ENCODE assay signal across 8 mouse cellular contexts in the genomic region with DNA sequence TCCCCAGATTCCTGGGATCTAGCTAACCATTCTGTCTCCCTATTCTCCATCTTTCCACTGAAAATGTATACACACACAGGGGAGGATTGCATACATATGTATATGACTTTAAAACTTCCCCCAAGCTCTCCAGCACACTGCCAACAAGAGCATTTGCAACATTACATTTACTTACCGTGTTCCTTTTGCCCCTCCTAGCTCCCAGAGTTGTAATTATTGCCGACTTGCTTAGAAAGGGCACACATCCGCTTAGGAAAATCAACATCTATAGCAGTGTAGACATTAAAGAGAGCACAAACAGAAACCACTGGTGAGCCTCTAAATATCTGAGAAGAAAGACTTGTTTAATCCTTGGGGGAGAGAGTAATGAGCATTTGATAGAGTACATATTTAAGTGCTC. TPM values are rescaled to one million over a fixed set of nuclear protein-coding genes. Genes with fewer than 3 reads are reported as not detected.
A peak's percentile ranks its signal among the peaks of the same experiment; 100 is the strongest.
DNase-seq lines count a peak whose midpoint lies in the region; ATAC-seq and TF ChIP-seq lines count a peak whose summit lies in the region.

No protein-coding gene starts in this region.

- TF ChIP-seq CTCF in layer of hippocampus, adult 2 months (conservative IDR thresholded peaks at IDR 0.05) = no peak

- ATAC-seq in embryonic facial prominence, embryonic 15.5 days (ENCODE audit: insufficient number of reproducible peaks, low FRiP score, low TSS enrichment, low read depth) = no peak
- no peak for ATAC-seq in limb, embryonic 11.5 days (ENCODE audit: insufficient number of reproducible peaks, low FRiP score, low TSS enrichment, low read depth)
- ATAC-seq in neural tube, embryonic 14.5 days (ENCODE audit: low read depth) = no peak
- ATAC-seq in activated CD4-positive, CD25-positive, alpha-beta regulatory T cell, adult 4 months = no peak

- peaks cover 21% of the 10 kb centered on the region for H3K4me1 ChIP-seq in embryonic facial prominence, embryonic 15.5 days
- peaks cover 6% of the 10 kb centered on the region; the same call in 1 of the 2 replicates for H3K4me1 ChIP-seq in limb, embryonic 11.5 days (ENCODE audit: control insufficient read depth, insufficient read depth, low read length)
- H3K4me1 ChIP-seq in neural tube, embryonic 14.5 days (ENCODE audit: control insufficient read depth, insufficient read depth, low read length) = peaks cover 13% of the 10 kb centered on the region

- no peak for DNase-seq in layer of hippocampus, adult 2 months (ENCODE audit: low spot score in 2 of 2)
- DNase-seq in layer of hippocampus, adult 8-10 months (ENCODE audit: low spot score in 2 of 2) = no peak
- no peak for DNase-seq in limb, embryonic 11.5 days (ENCODE audit: low spot score)
- DNase-seq in testis, postnatal 10 days (ENCODE audit: low spot score) = no peak
- DNase-seq in left cerebral cortex, adult 11 months (ENCODE audit: low spot score) = no peak

- H3K4me2 ChIP-seq in embryonic facial prominence, embryonic 15.5 days (replicated peaks) = peak overlapping the region; percentile 74
- H3K4me2 ChIP-seq in limb, embryonic 11.5 days (ENCODE audit: low read depth, severe bottlenecking) = peak overlapping the region; percentile 47
- H3K4me2 ChIP-seq in neural tube, embryonic 14.5 days (ENCODE audit: low read depth, low read length) = peak overlapping the region; percentile 75

- H3K9me3 ChIP-seq in embryonic facial prominence, embryonic 15.5 days (replicated peaks) = no peaks in the 10 kb centered on the region
- H3K9me3 ChIP-seq in limb, embryonic 11.5 days (ENCODE audit: control insufficient read depth, low read length) = no peaks in the 10 kb centered on the region
- H3K9me3 ChIP-seq in neural tube, embryonic 14.5 days (ENCODE audit: control insufficient read depth, low read length) = no peaks in the 10 kb centered on the region

- peak overlapping the region; percentile 84; the same call in 1 of the 2 replicates for H3K9ac ChIP-seq in embryonic facial prominence, embryonic 15.5 days
- H3K9ac ChIP-seq in limb, embryonic 11.5 days (ENCODE audit: low read length) = no peak overlapping the region
- H3K9ac ChIP-seq in neural tube, embryonic 14.5 days (replicated peaks; ENCODE audit: low read depth, low read length) = peak overlapping the region; percentile 93; the same call in 1 of the 2 replicates

- H3K4me3 ChIP-seq in layer of hippocampus, adult 2 months = peak overlapping the region; percentile 82
- H3K4me3 ChIP-seq in embryonic facial prominence, embryonic 15.5 days (replicated peaks) = peak overlapping the region; percentile 82
- peak overlapping the region; percentile 68; the same call in 1 of the 2 replicates for H3K4me3 ChIP-seq in limb, embryonic 11.5 days (ENCODE audit: low read depth, low read length)
- peak overlapping the region; percentile 73 for H3K4me3 ChIP-seq in neural tube, embryonic 14.5 days (ENCODE audit: low read depth, low read length)

- peak overlapping the region; percentile 99 for H3K27ac ChIP-seq in layer of hippocampus, adult 2 months
- peak overlapping the region; percentile 99 for H3K27ac ChIP-seq in embryonic facial prominence, embryonic 15.5 days (replicated peaks)
- no peak overlapping the region for H3K27ac ChIP-seq in limb, embryonic 11.5 days (replicated peaks; ENCODE audit: low read depth, low read length)
- no peak overlapping the region for H3K27ac ChIP-seq in neural tube, embryonic 14.5 days (ENCODE audit: low read depth, low read length)

- H3K27me3 ChIP-seq in embryonic facial prominence, embryonic 15.5 days = no peaks in the 10 kb centered on the region
- H3K27me3 ChIP-seq in limb, embryonic 11.5 days (ENCODE audit: control insufficient read depth, insufficient read depth, low read length) = no peaks in the 10 kb centered on the region
- H3K27me3 ChIP-seq in neural tube, embryonic 14.5 days (ENCODE audit: control insufficient read depth, insufficient read depth, low read length) = no peaks in the 10 kb centered on the region

- WGBS in embryonic facial prominence, embryonic 15.5 days = 34% methylated on average over 3 of the region's 3 CpGs
- 71% methylated on average over 3 of the region's 3 CpGs for WGBS in limb, embryonic 11.5 days
- WGBS in neural tube, embryonic 14.5 days = 64% methylated on average over 3 of the region's 3 CpGs

- 0 out of 2 replicates have a peak, but pooled peaks cover 7% of the 10 kb centered on the region for H3K36me3 ChIP-seq in embryonic facial prominence, embryonic 15.5 days
- H3K36me3 ChIP-seq in limb, embryonic 11.5 days (ENCODE audit: control insufficient read depth, insufficient read depth, low read length) = no peaks in the 10 kb centered on the region
- no peaks in the 10 kb centered on the region for H3K36me3 ChIP-seq in neural tube, embryonic 14.5 days (ENCODE audit: control insufficient read depth, insufficient read depth, low read length)

RNA-seq across cellular contexts. Expression of a gene that starts 1.2 kb away (rescaled TPM):
- 10 to 100 TPM in 1 of 2 experiments, 1 to 10 TPM in 1; 8.0 to 12.2 TPM for total RNA-seq in layer of hippocampus, adult 2 months (2021)
- 10 to 100 TPM in 3 of 4 experiments, 1 to 10 TPM in 1; 8.6 to 15.1 (median 12.6) TPM for total RNA-seq in layer of hippocampus, adult 8-10 months (2022)
- polyA plus RNA-seq in embryonic facial prominence, embryonic 15.5 days (2015; fragmentation: Nextera tagmentation; extraction: Ambion mirVana) = 23.1 and 25.8 TPM in 2 replicates
- polyA plus RNA-seq in limb, embryonic 11.5 days (2014; fragmentation: Nextera tagmentation; extraction: Ambion mirVana) = 22.4 and 23.6 TPM in 2 replicates
- 17.2 and 18.1 TPM in 2 replicates for polyA plus RNA-seq in neural tube, embryonic 14.5 days (2014; fragmentation: Nextera tagmentation; extraction: Ambion mirVana)
- 10 to 100 TPM; 28.2 to 34.9 TPM for polyA plus RNA-seq in activated CD4-positive, CD25-positive, alpha-beta regulatory T cell, adult 4 months (2017; shearing (Covaris generic))

Comparison
In these comparisons a context has a peak if more than half of its experiments do, and no peak if none do; other contexts are left out.
1. H3K27ac ChIP-seq: peak in layer of hippocampus, adult 2 months (single experiment) and embryonic facial prominence, embryonic 15.5 days (single experiment); none in limb, embryonic 11.5 days (single experiment) and neural tube, embryonic 14.5 days (single experiment).
2. Peak in every context shown above with its lines, with median percentiles within 50 percentile points of each other: H3K4me3 ChIP-seq and H3K4me2 ChIP-seq.